Mouse (Mus musculus): ENCODE measurements around the gene Rcan1.

The Rcan1 gene

DNA sequence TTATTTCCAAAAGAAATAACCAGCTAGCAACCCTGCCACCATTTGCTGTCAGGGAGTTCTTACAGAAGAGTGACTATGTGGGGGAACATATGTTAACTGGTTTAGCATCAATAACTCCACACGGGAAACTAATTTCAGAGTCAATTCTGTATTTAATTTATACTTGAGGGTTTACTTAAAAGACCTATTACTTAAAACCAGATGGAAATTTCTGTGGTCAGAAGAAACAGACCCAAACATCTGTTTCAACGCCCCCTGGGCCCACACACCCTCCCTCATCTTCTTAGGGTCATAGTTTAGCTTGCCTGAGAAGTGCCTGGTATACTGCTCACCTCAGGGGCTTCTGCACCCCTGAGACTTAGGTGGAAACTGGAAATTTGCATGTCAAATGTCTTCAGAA, 116.8 kb downstream of the Rcan1 start:
- no peak for DNase-seq (ENCODE audit: extremely low read depth, low read depth)

GRCm38 (mm10) chr16:92353295-92353694, 117.4 kb downstream of the Rcan1 start:
- DNase-seq (ENCODE audit: extremely low read depth, low read depth), result no peak

DNA sequence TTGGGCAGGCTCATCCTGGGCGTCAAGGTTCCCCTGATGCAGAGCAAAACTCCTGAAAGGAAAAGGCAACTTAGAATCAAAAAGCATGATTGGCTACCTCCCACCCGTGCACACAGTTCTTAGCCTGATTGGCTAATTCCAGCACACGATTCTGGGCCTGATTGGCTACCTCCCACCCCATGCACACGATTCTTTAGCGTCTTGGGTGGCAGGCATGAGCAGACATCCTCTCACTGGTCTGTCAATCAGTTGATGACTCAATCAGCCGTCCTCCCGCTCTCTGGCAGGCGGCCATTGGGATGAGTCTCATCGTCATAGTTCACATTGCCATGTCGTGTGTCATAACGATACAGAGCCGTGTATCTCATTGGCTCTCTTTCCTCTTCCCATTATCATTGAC, 121.7 kb downstream of the Rcan1 start:
- DNase-seq (ENCODE audit: extremely low read depth, low read depth), result no peak

DNA sequence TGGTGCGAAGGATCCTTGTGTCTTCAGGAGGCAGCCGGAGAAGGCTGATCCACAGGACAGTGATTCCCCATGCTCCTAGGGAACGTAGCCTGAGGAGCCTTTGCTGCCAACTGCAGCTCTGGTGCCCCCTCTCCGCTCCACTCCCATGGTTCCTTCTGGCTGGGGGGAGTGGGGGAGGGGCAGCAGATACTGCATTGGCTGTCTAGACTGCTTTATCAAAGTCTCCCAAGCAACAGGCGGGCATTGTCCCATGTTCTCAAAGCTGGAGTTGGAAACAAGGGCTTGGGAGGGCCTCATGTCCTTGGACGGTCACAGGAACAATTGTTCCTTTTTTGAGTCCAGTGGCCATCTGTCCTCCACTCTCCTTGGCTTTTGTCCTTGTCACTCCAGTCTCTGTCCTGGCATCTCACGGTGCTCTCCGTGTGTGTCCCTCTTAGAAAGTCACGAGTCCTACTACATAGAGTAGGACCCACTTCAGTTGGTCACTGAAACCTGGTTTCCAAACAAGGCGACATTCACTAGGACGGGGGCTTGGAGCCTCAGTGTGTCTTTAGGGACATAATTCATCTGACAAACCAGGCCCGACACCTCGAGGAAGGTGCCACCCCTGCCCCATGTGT, 124.3 kb downstream of the Rcan1 start:
- no peak for DNase-seq (ENCODE audit: extremely low read depth, low read depth)

DNA sequence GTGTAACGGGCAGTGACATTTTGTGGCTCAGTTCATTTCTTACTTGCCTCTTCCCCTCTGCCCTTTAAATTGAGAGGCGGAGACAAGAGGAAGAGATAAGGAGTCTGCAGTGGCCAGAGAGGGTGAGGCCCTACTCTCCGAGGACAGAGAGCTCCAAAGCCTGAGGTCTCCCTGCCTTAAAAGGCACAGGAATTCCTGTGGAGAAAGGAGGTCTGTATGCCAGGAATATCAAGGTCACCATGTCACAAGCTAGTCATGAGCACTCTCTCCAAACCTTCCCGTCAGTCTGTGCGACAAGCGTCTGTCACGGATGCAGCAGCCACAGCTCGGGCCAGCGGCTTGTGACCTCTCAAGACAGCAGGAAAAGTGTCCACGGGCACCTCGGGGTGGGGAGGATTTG, 125.5 kb downstream of the Rcan1 start:
- DNase-seq (ENCODE audit: extremely low read depth, low read depth), result no peak
